Mouse (Mus musculus) midbrain, embryonic 10.5 days (tissue): ENCODE measurements around the gene Cmya5. TPM values are rescaled to one million over a fixed set of nuclear protein-coding genes. Genes with fewer than 3 reads are reported as not detected.
A peak's percentile ranks its signal among the peaks of the same experiment; 100 is the strongest.

Experiments
- DNase-seq: peaks from one replicate; pipeline ENCODE4 v3.0.0-alpha.2; 2017; ENCODE audit warnings: low spot score
- H3K27ac ChIP-seq: fragments of 300-500 bp; sonication (generic); replicated peaks from 2 replicates; pipeline ENCODE4 v1.5.1; 2016; ENCODE audit warnings: mild to moderate bottlenecking
- H3K27me3 ChIP-seq: fragments of 300-500 bp; sonication (generic); 2 replicates; pipeline ENCODE4 v1.6.1; 2016; ENCODE audit warnings: low read depth, mild to moderate bottlenecking; ENCODE audit not compliant: poor library complexity, severe bottlenecking
- H3K36me3 ChIP-seq: fragments of 300-500 bp; sonication (generic); 2 replicates; pipeline ENCODE4 v1.6.1; 2016; ENCODE audit warnings: mild to moderate bottlenecking, moderate library complexity
- H3K4me1 ChIP-seq: fragments of 300-500 bp; sonication (generic); 2 replicates; pipeline ENCODE4 v1.6.1; 2016
- H3K4me3 ChIP-seq: fragments of 300-500 bp; sonication (generic); 2 replicates; pipeline ENCODE4 v1.5.1; 2016; ENCODE audit warnings: mild to moderate bottlenecking, moderate library complexity
- H3K9me3 ChIP-seq: fragments of 300-500 bp; sonication (generic); replicated peaks from 2 replicates; pipeline ENCODE4 v1.6.1; 2016; ENCODE audit warnings: mild to moderate bottlenecking
- WGBS: fragments of 180-500 bp; shearing (Covaris S2); methylation state at CpG from one replicate; pipeline ENCODE4 v1.1.7; 2016; 5-methylcytosine and 5-hydroxymethylcytosine counted together
- polyA plus RNA-seq: library from polyadenylated mRNA; unstranded; fragments of >200 nt; fragmentation: Nextera tagmentation; extraction: Ambion mirVana; gene quantifications from 2 replicates; pipeline ENCODE4 v1.2.1, GENCODE M21; 2016

The Cmya5 gene
- polyA plus RNA-seq, 1 experiment from 2014 or later, result 0.04 TPM

- H3K4me1 ChIP-seq, result peaks cover 22% of the 10 kb centered on the region
- peak overlapping the region; percentile 61 for H3K4me3 ChIP-seq
- 17% methylated on average over 11 of the region's 11 CpGs for WGBS
- H3K27ac ChIP-seq, result peak overlapping the region; percentile 81; the same call in 1 of the 2 replicates
- no peaks in the 10 kb centered on the region for H3K9me3 ChIP-seq
- H3K27me3 ChIP-seq, result no peaks in the 10 kb centered on the region
- no peak for DNase-seq
- H3K36me3 ChIP-seq, result peaks cover 20% of the 10 kb centered on the region
Measured at GRCm38 (mm10) chr13:93143819-93144283, 673 bp downstream of the Cmya5 start.

GRCm38 (mm10) chr13:93141184-93141583 is 3.3 kb downstream of the Cmya5 start:
- H3K27ac ChIP-seq, result no peak overlapping the region
- WGBS, result 97% methylated on average over 6 of the region's 6 CpGs
- peaks cover 22% of the 10 kb centered on the region for H3K4me1 ChIP-seq
- H3K9me3 ChIP-seq, result no peaks in the 10 kb centered on the region
- H3K27me3 ChIP-seq, result no peaks in the 10 kb centered on the region
- 0 out of 2 replicates have a peak, but pooled peaks cover 9% of the 10 kb centered on the region for H3K36me3 ChIP-seq
- no peak overlapping the region for H3K4me3 ChIP-seq
- no peak for DNase-seq

GRCm38 (mm10) chr13:93138059-93138458 is 6.5 kb downstream of the Cmya5 start:
- Histone ChIP-seq H3K27ac (no peak overlapping the region), H3K4me3 (no peak overlapping the region)
- WGBS, result 71% methylated on average over 1 of the region's 1 CpGs

GRCm38 (mm10) chr13:93137098-93137497 is 7.4 kb downstream of the Cmya5 start:
- no peaks in the 10 kb centered on the region for H3K4me1 ChIP-seq
- 92% methylated on average over 7 of the region's 7 CpGs for WGBS
- H3K27me3 ChIP-seq, result no peaks in the 10 kb centered on the region
- H3K4me3 ChIP-seq, result no peak overlapping the region
- no peaks in the 10 kb centered on the region for H3K9me3 ChIP-seq
- no peak for DNase-seq
- no peak overlapping the region for H3K27ac ChIP-seq
- H3K36me3 ChIP-seq, result no peaks in the 10 kb centered on the region

More at GRCm38 (mm10) chr13:93138059-93138458, 6.5 kb downstream of the Cmya5 start:
- Histone ChIP-seq H3K9me3 (no peaks in the 10 kb centered on the region), H3K27me3 (no peaks in the 10 kb centered on the region), H3K4me1 (no peaks in the 10 kb centered on the region), H3K36me3 (0 out of 2 replicates have a peak, but pooled peaks cover 6% of the 10 kb centered on the region)
- DNase-seq, result no peak

GRCm38 (mm10) chr13:93136251-93136650 is 8.3 kb downstream of the Cmya5 start:
- H3K4me1 ChIP-seq, result no peaks in the 10 kb centered on the region
- H3K9me3 ChIP-seq, result no peaks in the 10 kb centered on the region
- no peak for DNase-seq
- WGBS, result 80% methylated on average over 1 of the region's 1 CpGs
- no peaks in the 10 kb centered on the region for H3K27me3 ChIP-seq
- H3K36me3 ChIP-seq, result no peaks in the 10 kb centered on the region
- no peak overlapping the region for H3K27ac ChIP-seq
- no peak overlapping the region for H3K4me3 ChIP-seq

- no peak for DNase-seq
- Histone ChIP-seq H3K4me3 (no peak overlapping the region), H3K27me3 (no peaks in the 10 kb centered on the region), H3K9me3 (no peaks in the 10 kb centered on the region), H3K27ac (no peak overlapping the region), H3K4me1 (no peaks in the 10 kb centered on the region), H3K36me3 (no peaks in the 10 kb centered on the region)
- 88% methylated on average over 2 of the region's 2 CpGs for WGBS
Measured at GRCm38 (mm10) chr13:93135501-93135900, 9.0 kb downstream of the Cmya5 start.

- no peak overlapping the region for H3K4me3 ChIP-seq
- peaks cover 17% of the 10 kb centered on the region for H3K4me1 ChIP-seq
- 86% methylated on average over 3 of the region's 3 CpGs for WGBS
- no peaks in the 10 kb centered on the region for H3K9me3 ChIP-seq
- DNase-seq, result no peak
- H3K36me3 ChIP-seq, result no peaks in the 10 kb centered on the region
- no peaks in the 10 kb centered on the region for H3K27me3 ChIP-seq
- no peak overlapping the region for H3K27ac ChIP-seq
Measured at GRCm38 (mm10) chr13:93130674-93131073, 13.8 kb downstream of the Cmya5 start.

- H3K9me3 ChIP-seq, result no peaks in the 10 kb centered on the region
- H3K36me3 ChIP-seq, result no peaks in the 10 kb centered on the region
- WGBS, result 50% methylated on average over 5 of the region's 5 CpGs
- no peak overlapping the region for H3K4me3 ChIP-seq
- peak overlapping the region; percentile 67 for H3K27ac ChIP-seq
- no peaks in the 10 kb centered on the region for H3K27me3 ChIP-seq
- peaks cover 17% of the 10 kb centered on the region for H3K4me1 ChIP-seq
- peak; percentile 31 for DNase-seq
Measured at GRCm38 (mm10) chr13:93128961-93129360, 15.6 kb downstream of the Cmya5 start.

GRCm38 (mm10) chr13:93128111-93128860 is 16.2 kb downstream of the Cmya5 start:
- Histone ChIP-seq H3K4me1 (peaks cover 17% of the 10 kb centered on the region), H3K36me3 (no peaks in the 10 kb centered on the region), H3K9me3 (no peaks in the 10 kb centered on the region), H3K4me3 (no peak overlapping the region), H3K27me3 (no peaks in the 10 kb centered on the region), H3K27ac (peak overlapping the region; percentile 67)
- 79% methylated on average over 8 of the region's 8 CpGs for WGBS
- no peak for DNase-seq

- DNase-seq, result no peak
- no peak overlapping the region for H3K27ac ChIP-seq
- H3K36me3 ChIP-seq, result no peaks in the 10 kb centered on the region
- no peak overlapping the region for H3K4me3 ChIP-seq
- no peaks in the 10 kb centered on the region for H3K4me1 ChIP-seq
- no peaks in the 10 kb centered on the region for H3K9me3 ChIP-seq
- WGBS, result 90% methylated on average over 9 of the region's 9 CpGs
- H3K27me3 ChIP-seq, result no peaks in the 10 kb centered on the region
Measured at GRCm38 (mm10) chr13:93122321-93122720, 22.2 kb downstream of the Cmya5 start.

- no peak for DNase-seq
- 87% methylated on average over 7 of the region's 7 CpGs for WGBS
Measured at GRCm38 (mm10) chr13:93117241-93117640, 27.3 kb downstream of the Cmya5 start.

GRCm38 (mm10) chr13:93102340-93103090 is 42.0 kb downstream of the Cmya5 start:
- WGBS, result 64% methylated on average over 4 of the region's 4 CpGs
- no peak for DNase-seq
- no peaks in the 10 kb centered on the region for H3K27me3 ChIP-seq
- peaks cover 4% of the 10 kb centered on the region for H3K4me1 ChIP-seq
- no peak overlapping the region for H3K4me3 ChIP-seq
- no peak overlapping the region for H3K27ac ChIP-seq
- no peaks in the 10 kb centered on the region for H3K36me3 ChIP-seq
- no peaks in the 10 kb centered on the region for H3K9me3 ChIP-seq

More at GRCm38 (mm10) chr13:93117241-93117640, 27.3 kb downstream of the Cmya5 start:
- no peak overlapping the region for H3K27ac ChIP-seq
- no peak overlapping the region for H3K4me3 ChIP-seq
- peaks cover 2% of the 10 kb centered on the region; the same call in 1 of the 2 replicates for H3K9me3 ChIP-seq
- no peaks in the 10 kb centered on the region for H3K36me3 ChIP-seq
- no peaks in the 10 kb centered on the region for H3K4me1 ChIP-seq
- no peaks in the 10 kb centered on the region for H3K27me3 ChIP-seq

GRCm38 (mm10) chr13:93098596-93098995 is 45.9 kb downstream of the Cmya5 start:
- no peak for DNase-seq
- WGBS, result 87% methylated on average over 3 of the region's 3 CpGs

More at GRCm38 (mm10) chr13:93098596-93098995, 45.9 kb downstream of the Cmya5 start:
- peaks cover 4% of the 10 kb centered on the region for H3K4me1 ChIP-seq
- no peaks in the 10 kb centered on the region for H3K36me3 ChIP-seq
- H3K9me3 ChIP-seq, result no peaks in the 10 kb centered on the region
- H3K27ac ChIP-seq, result no peak overlapping the region
- no peaks in the 10 kb centered on the region for H3K27me3 ChIP-seq
- H3K4me3 ChIP-seq, result no peak overlapping the region
